Mouse (Mus musculus) neural tube, embryonic 12.5 days (tissue): ENCODE data around the gene Gal3st2c. TPM values are rescaled to one million over a fixed set of nuclear protein-coding genes. Genes with fewer than 3 reads are reported as not detected.
"Not testable (repeated sequence)": the region's sequence is repeated elsewhere in the genome, so short reads cannot be mapped to it uniquely, and the experiment has no call there.

Experiments used
- ATAC-seq: fragments of 200-750 bp; cut with Nextera tagmentation; 2 replicates; pipeline ENCODE4 v1.8.0; 2017; ENCODE audit warnings: low read depth, mild to moderate bottlenecking, moderate TSS enrichment, moderate library complexity; ENCODE audit not compliant: low FRiP score
- H3K27ac ChIP-seq: fragments of 300-500 bp; sonication (generic); 2 replicates; pipeline ENCODE4 v1.5.1; 2016
- H3K27me3 ChIP-seq: fragments of 300-500 bp; sonication (generic); replicated peaks from 2 replicates; pipeline ENCODE4 v1.6.1; 2016; ENCODE audit warnings: mild to moderate bottlenecking
- H3K36me3 ChIP-seq: fragments of 300-500 bp; sonication (generic); 2 replicates; pipeline ENCODE4 v1.6.1; 2016; ENCODE audit warnings: mild to moderate bottlenecking
- H3K4me1 ChIP-seq: fragments of 300-500 bp; sonication (generic); 2 replicates; pipeline ENCODE4 v1.6.1; 2016
- H3K4me2 ChIP-seq: fragments of 300-500 bp; sonication (generic); replicated peaks from 2 replicates; pipeline ENCODE4 v1.6.1; 2016; ENCODE audit warnings: mild to moderate bottlenecking
- H3K4me3 ChIP-seq: fragments of 300-500 bp; sonication (generic); 2 replicates; pipeline ENCODE4 v1.5.1; 2016
- H3K9ac ChIP-seq: fragments of 300-500 bp; sonication (generic); 2 replicates; pipeline ENCODE4 v1.6.1; 2016; ENCODE audit warnings: mild to moderate bottlenecking
- H3K9me3 ChIP-seq: fragments of 300-500 bp; sonication (generic); 2 replicates; pipeline ENCODE4 v1.6.1; 2016; ENCODE audit warnings: mild to moderate bottlenecking
- WGBS: fragments of 180-500 bp; shearing (Covaris S2); methylation state at CpG from one replicate; pipeline ENCODE4 v1.1.7; 2016; 5-methylcytosine and 5-hydroxymethylcytosine counted together
- polyA plus RNA-seq: library from polyadenylated mRNA; unstranded; fragments of >200 nt; fragmentation: Nextera tagmentation; extraction: Ambion mirVana; gene quantifications from 2 replicates; pipeline ENCODE4 v1.2.1, GENCODE M21; 2016

The Gal3st2c gene
- not detected in 2 replicates for polyA plus RNA-seq

DNA sequence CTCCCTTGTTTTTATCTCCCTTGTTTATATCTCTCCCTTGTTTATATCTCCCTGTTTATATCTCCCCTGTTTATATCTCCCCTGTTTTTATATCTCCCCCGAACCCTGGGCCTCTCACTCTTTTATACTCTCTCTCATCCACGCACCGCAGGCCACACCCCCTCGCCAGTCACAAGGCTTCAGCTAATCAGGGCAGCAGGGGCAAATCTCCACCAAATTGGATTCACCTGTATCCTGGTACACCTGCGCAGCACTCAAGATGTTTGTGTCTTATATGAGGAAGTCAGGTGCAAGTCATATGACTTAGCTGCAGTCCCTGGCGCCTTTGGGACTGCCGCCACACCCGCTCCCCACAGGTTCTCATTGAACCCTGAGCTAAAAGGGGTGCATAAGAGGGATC lies at the start of gene Gal3st2c:
Gene Gal3st2c (plus strand): TSS at position 301 of the 400 bp plus-strand sequence.
- not testable (repeated sequence) for H3K4me1 ChIP-seq, H3K27ac ChIP-seq, ATAC-seq, H3K9ac ChIP-seq, H3K4me2 ChIP-seq, H3K4me3 ChIP-seq, H3K9me3 ChIP-seq, H3K36me3 ChIP-seq, H3K27me3 ChIP-seq
- 91% methylated on average over 8 of the region's 8 CpGs for WGBS

DNA sequence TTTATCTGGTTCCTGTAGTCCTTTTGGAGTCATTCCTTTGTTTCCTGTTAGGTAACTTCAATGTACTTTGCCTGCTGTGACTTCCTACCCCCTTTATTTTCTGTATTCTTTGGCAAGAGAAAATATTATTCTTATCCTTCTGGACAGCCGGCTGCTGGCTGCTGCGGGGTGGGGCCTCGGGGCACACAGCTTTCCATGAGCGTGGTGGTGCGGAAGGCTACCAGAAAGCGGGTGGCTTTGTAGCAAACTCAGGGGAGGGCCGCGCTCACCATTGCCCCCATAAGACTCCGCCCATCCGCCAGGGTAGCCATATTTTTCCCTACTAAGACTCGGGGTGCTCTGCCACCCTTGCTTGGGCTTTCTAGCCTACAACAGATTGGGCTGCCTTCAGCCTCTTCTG lies 41.2 kb upstream of the Gal3st2c start:
- not testable (repeated sequence) for H3K4me3 ChIP-seq, H3K27ac ChIP-seq, H3K9ac ChIP-seq, H3K36me3 ChIP-seq, H3K9me3 ChIP-seq, H3K4me1 ChIP-seq, H3K27me3 ChIP-seq, H3K4me2 ChIP-seq
- ATAC-seq, result peak; percentile 65; the same call in 1 of the 2 replicates
- WGBS, result no CpG with 5 or more reads among the region's 11 CpGs

DNA sequence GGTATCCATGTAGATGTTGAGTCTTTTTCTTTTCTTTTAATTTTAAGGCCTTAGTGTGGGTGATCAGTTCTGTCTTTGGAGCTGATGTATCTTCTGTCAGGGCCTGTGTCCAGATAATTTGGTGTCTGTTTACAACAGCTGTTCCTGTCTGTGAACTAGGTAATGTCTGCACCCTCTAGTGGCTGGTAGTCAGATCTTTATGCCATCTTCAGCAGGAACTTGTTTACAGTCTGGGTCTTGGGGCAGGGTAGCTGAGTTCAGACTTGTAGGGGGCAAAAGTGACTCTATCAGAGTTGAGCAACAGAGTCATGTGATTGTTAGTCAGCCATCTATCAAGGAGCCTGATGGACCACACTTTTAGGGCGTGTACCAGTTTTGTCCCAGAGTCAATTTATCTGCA lies 23.8 kb upstream of the Gal3st2c start:
- H3K27ac ChIP-seq, H3K27me3 ChIP-seq, H3K36me3 ChIP-seq, H3K9me3 ChIP-seq, H3K9ac ChIP-seq, H3K4me1 ChIP-seq, ATAC-seq, H3K4me2 ChIP-seq, H3K4me3 ChIP-seq: not testable (repeated sequence)
- WGBS, result no CpG with 5 or more reads among the region's 1 CpGs

DNA sequence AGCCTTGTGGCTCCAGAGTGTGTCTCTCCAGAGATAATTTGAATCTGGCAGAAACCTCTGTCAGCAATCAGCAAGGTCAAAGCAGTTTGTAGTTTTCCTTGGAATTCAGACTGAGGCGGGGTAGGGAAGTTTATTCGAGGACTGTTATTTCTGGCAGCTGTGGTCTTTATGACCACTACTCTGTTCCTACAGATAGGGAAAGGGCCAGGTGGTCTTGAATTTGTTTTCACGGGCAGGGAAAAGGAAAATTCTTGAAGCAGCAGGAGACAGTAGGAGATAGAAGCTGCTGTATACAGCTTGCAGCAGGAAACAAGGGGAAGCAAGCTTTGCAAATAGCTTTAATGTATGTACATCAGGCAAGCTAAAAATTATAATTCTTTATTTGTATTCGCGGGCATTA lies 19.9 kb upstream of the Gal3st2c start:
- H3K4me2 ChIP-seq, H3K4me1 ChIP-seq, ATAC-seq, H3K9ac ChIP-seq, H3K4me3 ChIP-seq, H3K9me3 ChIP-seq, H3K27ac ChIP-seq, H3K27me3 ChIP-seq, H3K36me3 ChIP-seq: not testable (repeated sequence)
- WGBS, result 76% methylated on average over 4 of the region's 5 CpGs

DNA sequence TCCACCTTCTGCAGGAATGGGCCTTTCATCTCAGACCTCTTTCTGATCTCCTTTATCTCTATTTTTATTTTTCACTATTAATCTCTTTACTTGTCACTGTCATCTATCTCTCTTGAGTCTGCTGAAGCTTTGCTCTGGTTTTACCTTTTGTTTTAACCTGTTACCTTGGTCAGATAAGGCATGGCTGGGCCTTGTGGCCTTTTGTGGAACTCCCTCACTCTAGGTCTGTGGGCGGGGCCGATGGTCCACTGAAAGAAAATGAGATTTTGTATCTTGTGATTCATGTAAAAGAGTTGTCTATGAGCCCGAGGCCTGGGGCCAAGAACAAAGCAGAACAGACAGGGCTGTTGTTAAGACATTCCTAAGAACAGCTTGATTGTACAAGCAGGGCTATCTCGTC lies 19.5 kb upstream of the Gal3st2c start:
- WGBS, result no CpG with 5 or more reads among the region's 4 CpGs
- not testable (repeated sequence) for H3K4me3 ChIP-seq, H3K27ac ChIP-seq, H3K9ac ChIP-seq, H3K4me1 ChIP-seq, ATAC-seq, H3K4me2 ChIP-seq, H3K9me3 ChIP-seq, H3K27me3 ChIP-seq, H3K36me3 ChIP-seq

DNA sequence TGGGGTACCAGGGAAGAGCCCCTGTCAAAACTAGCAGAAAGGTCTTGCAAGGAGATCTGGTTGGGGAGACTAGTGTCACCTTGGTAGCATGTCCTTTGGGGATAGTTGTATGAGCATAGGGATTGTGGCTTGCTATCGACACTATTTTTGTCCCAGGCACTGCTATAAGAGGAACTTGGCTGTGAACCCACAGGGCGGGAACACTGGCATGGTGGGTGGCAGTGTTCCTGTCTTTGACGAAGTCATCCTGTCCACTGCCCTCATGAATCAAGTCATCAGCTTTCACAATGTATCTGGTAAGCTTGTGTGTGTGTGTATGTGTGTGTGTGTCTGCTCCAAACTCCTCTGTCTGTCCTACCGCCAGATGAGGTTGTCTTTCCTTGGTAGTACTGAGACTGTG lies 14.5 kb upstream of the Gal3st2c start:
- H3K4me1 ChIP-seq, H3K36me3 ChIP-seq, H3K9ac ChIP-seq, H3K4me3 ChIP-seq, ATAC-seq, H3K27ac ChIP-seq, H3K9me3 ChIP-seq, H3K4me2 ChIP-seq, H3K27me3 ChIP-seq: not testable (repeated sequence)
- WGBS, result 94% methylated on average over 3 of the region's 4 CpGs

DNA sequence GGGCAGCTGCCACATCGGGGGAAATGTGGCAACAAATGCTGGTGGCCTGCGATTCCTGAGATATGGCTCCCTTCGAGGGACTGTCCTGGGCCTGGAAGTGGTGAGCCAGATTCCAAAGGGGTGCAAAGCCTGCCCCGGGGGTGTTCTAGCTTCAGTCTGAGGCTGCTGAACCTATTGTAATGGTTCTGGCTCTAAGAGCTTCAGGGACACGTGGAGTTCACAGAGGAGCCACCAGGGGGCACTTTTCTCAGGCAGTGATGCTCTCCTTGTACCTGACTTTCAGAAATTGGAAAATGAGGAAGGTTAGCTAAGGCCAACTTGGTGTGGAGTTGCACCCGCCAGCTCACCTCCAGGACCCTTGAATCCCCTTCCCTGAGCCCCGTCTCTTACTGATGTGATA lies 12.0 kb upstream of the Gal3st2c start:
- H3K36me3 ChIP-seq, H3K9me3 ChIP-seq, H3K4me2 ChIP-seq, ATAC-seq, H3K27ac ChIP-seq, H3K4me1 ChIP-seq, H3K4me3 ChIP-seq, H3K9ac ChIP-seq, H3K27me3 ChIP-seq: not testable (repeated sequence)
- WGBS, result no CpG with 5 or more reads among the region's 7 CpGs

DNA sequence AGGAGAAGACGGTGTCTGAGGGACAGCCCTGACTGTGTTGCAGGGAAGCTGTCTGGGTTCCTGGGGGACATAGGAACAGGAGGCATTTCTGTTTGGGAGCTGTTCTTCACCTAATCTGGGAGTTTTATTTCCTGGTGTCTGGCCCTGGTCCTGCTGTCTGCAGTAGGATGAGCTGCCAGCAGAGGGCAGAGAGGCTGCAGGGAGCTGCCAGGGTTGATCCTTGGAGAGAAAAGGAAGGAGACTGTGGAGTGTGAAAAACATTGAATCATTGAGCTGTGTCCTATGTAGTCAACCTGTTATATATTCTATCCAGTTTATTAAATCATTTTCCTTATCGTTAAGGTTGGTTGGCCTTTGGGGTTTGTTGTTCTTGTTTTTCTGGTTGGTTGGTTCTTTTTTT lies 9.4 kb upstream of the Gal3st2c start:
- H3K27me3 ChIP-seq, H3K4me3 ChIP-seq, H3K4me1 ChIP-seq, H3K27ac ChIP-seq, H3K36me3 ChIP-seq, H3K9ac ChIP-seq, H3K9me3 ChIP-seq, H3K4me2 ChIP-seq: not testable (repeated sequence)
- peak; percentile 66; the same call in 1 of the 2 replicates for ATAC-seq
- no CpG with 5 or more reads among the region's 2 CpGs for WGBS

DNA sequence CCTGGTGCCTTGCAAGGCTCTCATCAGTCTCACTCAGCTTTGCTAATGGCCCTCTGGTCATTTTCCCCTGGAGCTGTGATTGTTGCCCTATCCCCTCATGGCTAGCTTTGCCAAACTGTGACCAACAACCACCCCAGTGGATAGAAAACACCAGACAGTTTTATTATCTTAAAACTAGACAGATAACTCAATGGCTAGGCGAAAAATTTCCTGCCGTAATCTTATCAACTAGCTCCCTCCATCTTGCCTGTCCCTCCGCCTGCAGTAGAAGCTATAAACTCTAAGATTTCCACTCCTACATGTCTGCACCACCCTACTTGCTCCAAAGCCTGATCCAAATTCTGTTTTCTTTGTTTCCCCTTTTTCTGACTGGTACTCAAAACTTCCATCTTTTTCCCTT lies 4.1 kb upstream of the Gal3st2c start:
- no peak for ATAC-seq
- Histone ChIP-seq H3K9me3 (no peaks in the 10 kb centered on the region), H3K4me1 (no peaks in the 10 kb centered on the region), H3K4me3 (no peak overlapping the region), H3K36me3 (no peaks in the 10 kb centered on the region), H3K27ac (no peak overlapping the region), H3K9ac (no peak overlapping the region), H3K27me3 (no peaks in the 10 kb centered on the region), H3K4me2 (no peak overlapping the region)
- WGBS, result 85% methylated on average over 3 of the region's 3 CpGs

DNA sequence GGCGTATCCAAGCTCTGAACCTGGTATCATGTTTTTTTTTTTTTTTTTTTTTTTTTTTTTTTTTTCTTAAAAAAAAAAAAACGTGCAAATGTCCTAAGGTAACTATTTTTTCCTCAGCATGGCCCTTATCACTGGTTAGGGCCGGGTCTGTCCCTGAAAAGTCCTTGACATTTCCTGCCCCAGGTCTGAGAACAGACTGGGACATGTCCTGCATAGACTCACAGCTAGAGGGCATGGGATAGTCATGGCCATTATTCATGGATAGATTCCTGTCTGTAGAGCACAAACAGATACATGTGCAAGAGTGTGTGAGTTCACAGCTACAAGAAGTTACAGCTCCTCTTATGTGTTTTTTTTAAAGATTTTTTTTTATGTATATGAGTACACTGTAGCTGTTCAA lies 1.5 kb upstream of the Gal3st2c start:
- no peak overlapping the region for H3K9ac ChIP-seq
- H3K9me3 ChIP-seq, result no peaks in the 10 kb centered on the region
- H3K4me1 ChIP-seq, result no peaks in the 10 kb centered on the region
- no peak overlapping the region for H3K4me2 ChIP-seq
- H3K36me3 ChIP-seq, result no peaks in the 10 kb centered on the region
- no peak overlapping the region for H3K4me3 ChIP-seq
- no peak overlapping the region for H3K27ac ChIP-seq
- 67% methylated on average over 3 of the region's 3 CpGs for WGBS
- no peak for ATAC-seq
- H3K27me3 ChIP-seq, result no peaks in the 10 kb centered on the region

DNA sequence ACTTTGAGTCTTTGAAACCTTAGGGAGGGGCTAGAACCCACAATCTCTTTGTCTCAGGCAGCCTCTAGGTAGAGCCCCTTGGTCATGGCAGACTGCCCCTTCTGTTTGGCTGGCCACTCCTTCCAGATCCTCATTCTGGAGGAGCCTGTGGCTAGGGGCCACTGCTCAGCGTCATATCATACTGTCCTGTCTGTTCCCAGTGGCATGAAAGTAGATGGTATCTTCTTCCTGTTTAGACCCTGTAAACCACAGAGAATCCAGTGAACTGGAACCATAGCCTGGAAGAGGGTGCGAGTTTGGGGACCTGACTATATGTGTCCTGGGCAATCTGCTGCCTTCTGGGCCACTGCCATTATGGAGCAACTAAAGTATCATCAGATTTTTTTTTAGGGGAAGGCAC lies 759 bp downstream of the Gal3st2c start:
- 90% methylated on average over 2 of the region's 2 CpGs for WGBS
- ATAC-seq, H3K36me3 ChIP-seq: not testable (repeated sequence)

DNA sequence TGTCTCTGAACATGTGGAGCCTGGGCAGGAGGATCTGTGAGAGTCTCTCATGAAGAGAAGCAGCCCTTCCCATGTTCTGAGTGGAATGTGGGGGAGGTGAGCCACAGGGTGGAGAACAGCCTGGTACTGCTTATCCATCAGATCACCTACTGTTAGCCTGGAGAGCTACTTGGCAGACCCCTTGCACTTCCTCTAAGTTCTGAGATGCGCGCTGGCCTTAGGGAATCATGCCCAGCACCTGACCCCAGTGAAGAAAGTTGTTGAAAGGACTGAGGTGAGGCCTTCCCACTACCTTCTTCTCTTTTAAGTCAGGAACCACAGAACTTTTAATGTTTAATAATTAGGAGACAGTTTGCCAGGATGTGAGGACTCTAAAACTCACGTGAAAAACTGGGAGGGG lies 1.2 kb downstream of the Gal3st2c start:
- ATAC-seq, H3K9me3 ChIP-seq, H3K9ac ChIP-seq, H3K27me3 ChIP-seq, H3K4me2 ChIP-seq, H3K36me3 ChIP-seq, H3K4me1 ChIP-seq, H3K27ac ChIP-seq, H3K4me3 ChIP-seq: not testable (repeated sequence)
- 85% methylated on average over 3 of the region's 3 CpGs for WGBS

More for the DNA sequence above, 759 bp downstream of the Gal3st2c start:
- not testable (repeated sequence) for H3K9ac ChIP-seq, H3K9me3 ChIP-seq, H3K4me1 ChIP-seq, H3K4me2 ChIP-seq, H3K27ac ChIP-seq, H3K4me3 ChIP-seq, H3K27me3 ChIP-seq

DNA sequence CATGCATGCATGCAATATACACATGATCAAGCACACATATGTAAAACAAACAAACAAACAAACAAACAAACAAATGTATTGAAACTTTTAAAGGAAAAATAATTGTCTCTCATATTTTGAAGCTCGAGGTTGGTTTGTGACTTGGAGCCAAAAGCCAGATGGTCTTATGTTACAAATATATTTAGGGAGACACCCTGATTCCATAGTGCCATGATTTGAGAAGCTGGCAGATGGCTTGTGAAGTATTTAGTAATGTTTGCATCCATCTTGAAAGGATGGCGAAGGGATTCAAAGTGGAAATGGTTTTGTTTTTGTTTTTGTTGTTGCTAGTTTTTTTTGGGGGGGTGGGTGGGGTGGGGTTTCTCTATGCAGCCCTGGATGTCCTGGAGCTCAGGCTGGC lies 10.7 kb downstream of the Gal3st2c start:
- no peaks in the 10 kb centered on the region for H3K4me1 ChIP-seq
- WGBS, result 89% methylated on average over 2 of the region's 2 CpGs
- H3K9me3 ChIP-seq, result no peaks in the 10 kb centered on the region
- H3K27me3 ChIP-seq, result no peaks in the 10 kb centered on the region
- H3K4me3 ChIP-seq, result no peak overlapping the region
- no peaks in the 10 kb centered on the region for H3K36me3 ChIP-seq
- H3K27ac ChIP-seq, result no peak overlapping the region
- ATAC-seq, result no peak
- H3K4me2 ChIP-seq, result no peak overlapping the region
- H3K9ac ChIP-seq, result no peak overlapping the region
